Mouse (Mus musculus) heart, adult 2 months (tissue): ENCODE measurements around the gene Acot8. TPM values are rescaled to one million over a fixed set of nuclear protein-coding genes. Genes with fewer than 3 reads are reported as not detected.

Experiments used
- DNase-seq, 2 experiments: peaks; one replicate each; pipeline ENCODE4 v3.0.0; 2021
- H3K27ac ChIP-seq: fragments of 200-600 bp; 2 replicates; pipeline ENCODE4 v1.8.1; 2022
- H3K27me3 ChIP-seq: fragments of 200-500 bp; 2 replicates; pipeline ENCODE4 v1.6.1; 2012; ENCODE audit warnings: mild to moderate bottlenecking, low read length, inconsistent platforms, mixed read lengths; ENCODE audit not compliant: control insufficient read depth, insufficient read depth
- H3K36me3 ChIP-seq: fragments of 200-500 bp; 2 replicates; pipeline ENCODE4 v1.6.1; 2012; ENCODE audit warnings: low read length, inconsistent platforms; ENCODE audit not compliant: control insufficient read depth, insufficient read depth
- H3K4me1 ChIP-seq: fragments of 200-500 bp; 2 replicates; pipeline ENCODE4 v1.6.1; 2011; ENCODE audit warnings: low read length; ENCODE audit not compliant: control insufficient read depth, insufficient read depth
- H3K4me3 ChIP-seq: fragments of 200-600 bp; 2 replicates; pipeline ENCODE4 v1.8.1; 2022
- H3K79me2 ChIP-seq: fragments of 200-500 bp; replicated peaks from 2 replicates; pipeline ENCODE4 v1.6.1; 2012; ENCODE audit warnings: mild to moderate bottlenecking, inconsistent platforms, low read length, moderate library complexity, mixed read lengths; ENCODE audit not compliant: control insufficient read depth, insufficient read depth
- H3K9ac ChIP-seq: fragments of 200-500 bp; 2 replicates; pipeline ENCODE4 v1.6.1; 2012; ENCODE audit warnings: low read depth, mild to moderate bottlenecking, control low read depth, inconsistent platforms, low read length, mixed read lengths
- CTCF ChIP-seq: fragments of 200-600 bp; IDR thresholded peaks from 2 replicates; pipeline ENCODE4 v1.8.1; 2022; ENCODE audit warnings: antibody characterized with exemption, mild to moderate bottlenecking, moderate library complexity
- EP300 ChIP-seq: fragments of 200-500 bp; IDR thresholded peaks from 2 replicates; pipeline ENCODE4 v1.6.1; 2011; ENCODE audit warnings: low read depth, low read length, control low read depth; ENCODE audit not compliant: insufficient read depth
- POLR2A ChIP-seq: fragments of 200-500 bp; IDR thresholded peaks from 2 replicates; pipeline ENCODE4 v1.6.1; 2011; ENCODE audit warnings: mild to moderate bottlenecking, low read depth, low read length, control low read depth; ENCODE audit not compliant: insufficient read depth
- WGBS: fragments of 180-500 bp; shearing (Covaris S2); methylation state at CpG from one replicate; pipeline ENCODE4 v1.1.7; 2018; 5-methylcytosine and 5-hydroxymethylcytosine counted together
- intact Hi-C: fragments of 180-260 bp; cut with DNase I; formaldehyde crosslinking; loops from one replicate; pipeline ENCODE4 v1.15.1; 2025
- polyA plus RNA-seq: library from polyadenylated mRNA; depleted of rRNA; stranded (reverse); fragments of >200 nt; gene quantifications from 2 replicates; pipeline ENCODE4 v1.2.3, GENCODE M21; 2012
- total RNA-seq, 2 experiments: library from RNA; stranded (reverse); gene quantifications; 2 replicates each; pipeline ENCODE4 v1.2.3; 2021

The Acot8 gene
- total and polyA plus RNA-seq, 3 experiments: 13.3 to 19.1 (median 14.0) TPM

GRCm38 (mm10) chr2:164777246-164778014, 27.3 kb downstream of the Acot8 start:
- H3K27ac ChIP-seq: no peak overlapping the region
- H3K4me1 ChIP-seq: no peaks in the 10 kb centered on the region; the same call in 1 of the 2 replicates
- no peak for DNase-seq
- H3K79me2 ChIP-seq: no peaks in the 10 kb centered on the region
- 82% methylated on average over 30 of the region's 30 CpGs for WGBS
- H3K4me3 ChIP-seq: no peak overlapping the region
- intact Hi-C loops: no loop called here
- H3K27me3 ChIP-seq: no peaks in the 10 kb centered on the region
- TF ChIP-seq POLR2A (no peak), EP300 (no peak), CTCF (no peak)
- no peaks in the 10 kb centered on the region for H3K36me3 ChIP-seq
- no peak overlapping the region for H3K9ac ChIP-seq

- Histone ChIP-seq H3K4me1 (no peaks in the 10 kb centered on the region; the same call in 1 of the 2 replicates), H3K9ac (no peak overlapping the region), H3K79me2 (no peaks in the 10 kb centered on the region), H3K36me3 (no peaks in the 10 kb centered on the region), H3K27ac (no peak overlapping the region), H3K27me3 (no peaks in the 10 kb centered on the region), H3K4me3 (no peak overlapping the region)
- intact Hi-C loops: no loop called here
- WGBS: 69% methylated on average over 17 of the region's 17 CpGs
- no peak for TF ChIP-seq EP300
- no peak for TF ChIP-seq CTCF
- TF ChIP-seq POLR2A: no peak
- no peak for DNase-seq
These were observed 27.9 kb downstream of the Acot8 start for GRCm38 (mm10) chr2:164776801-164777200.

DNA sequence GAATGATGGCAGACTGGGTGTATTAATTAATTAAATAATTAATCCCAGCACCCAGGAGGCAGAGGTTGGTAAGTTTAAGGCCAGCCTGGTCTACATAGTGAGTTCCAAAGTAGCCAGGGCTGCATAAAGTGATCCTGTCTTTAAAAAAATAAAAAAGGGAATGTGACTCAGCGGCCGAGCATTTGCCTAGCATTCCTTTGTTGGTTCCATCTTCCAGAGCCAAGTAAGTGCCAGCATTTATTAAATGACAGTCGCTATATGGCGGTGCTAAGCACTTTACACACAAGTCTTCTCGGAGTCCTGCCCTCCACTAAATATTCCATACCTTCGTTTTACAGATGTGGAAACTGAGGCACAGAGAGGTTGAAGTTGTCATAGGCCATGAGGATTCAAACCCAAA, 28.6 kb downstream of the Acot8 start:
- no peaks in the 10 kb centered on the region for H3K79me2 ChIP-seq
- no peak overlapping the region for H3K9ac ChIP-seq
- no peaks in the 10 kb centered on the region; the same call in 1 of the 2 replicates for H3K4me1 ChIP-seq
- intact Hi-C loops: no loop called here
- no peak overlapping the region for H3K27ac ChIP-seq
- no peak for TF ChIP-seq EP300
- no peak for TF ChIP-seq CTCF
- TF ChIP-seq POLR2A: no peak
- no peak for DNase-seq
- H3K36me3 ChIP-seq: no peaks in the 10 kb centered on the region
- WGBS: 78% methylated on average over 6 of the region's 6 CpGs
- H3K4me3 ChIP-seq: no peak overlapping the region
- H3K27me3 ChIP-seq: no peaks in the 10 kb centered on the region

DNA sequence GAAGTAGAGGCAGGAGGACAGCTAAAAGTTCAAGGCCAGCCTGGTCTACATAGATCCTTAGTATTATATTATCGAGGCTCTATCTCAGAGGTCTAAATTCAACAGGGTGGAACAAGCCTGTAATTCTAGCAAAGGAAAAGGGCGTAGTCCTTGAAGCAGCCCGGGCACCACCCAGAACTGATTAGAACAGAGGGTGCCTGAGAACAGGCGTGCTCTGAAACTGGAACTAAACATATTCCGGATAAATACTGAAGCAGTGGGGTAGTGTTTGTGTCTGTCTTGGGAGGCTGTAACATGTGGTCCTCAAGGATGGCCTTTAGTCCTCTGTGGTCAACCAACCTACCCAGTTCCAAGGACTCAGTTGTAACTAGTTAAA, 30.7 kb downstream of the Acot8 start:
- WGBS: 52% methylated on average over 5 of the region's 5 CpGs
- Histone ChIP-seq H3K27me3 (no peaks in the 10 kb centered on the region), H3K4me1 (no peaks in the 10 kb centered on the region; the same call in 1 of the 2 replicates), H3K4me3 (no peak overlapping the region), H3K27ac (no peak overlapping the region), H3K9ac (no peak overlapping the region), H3K36me3 (no peaks in the 10 kb centered on the region), H3K79me2 (no peaks in the 10 kb centered on the region)
- intact Hi-C loops: no loop called here
- no peak for DNase-seq
- TF ChIP-seq POLR2A (no peak), CTCF (no peak), EP300 (no peak)

DNA sequence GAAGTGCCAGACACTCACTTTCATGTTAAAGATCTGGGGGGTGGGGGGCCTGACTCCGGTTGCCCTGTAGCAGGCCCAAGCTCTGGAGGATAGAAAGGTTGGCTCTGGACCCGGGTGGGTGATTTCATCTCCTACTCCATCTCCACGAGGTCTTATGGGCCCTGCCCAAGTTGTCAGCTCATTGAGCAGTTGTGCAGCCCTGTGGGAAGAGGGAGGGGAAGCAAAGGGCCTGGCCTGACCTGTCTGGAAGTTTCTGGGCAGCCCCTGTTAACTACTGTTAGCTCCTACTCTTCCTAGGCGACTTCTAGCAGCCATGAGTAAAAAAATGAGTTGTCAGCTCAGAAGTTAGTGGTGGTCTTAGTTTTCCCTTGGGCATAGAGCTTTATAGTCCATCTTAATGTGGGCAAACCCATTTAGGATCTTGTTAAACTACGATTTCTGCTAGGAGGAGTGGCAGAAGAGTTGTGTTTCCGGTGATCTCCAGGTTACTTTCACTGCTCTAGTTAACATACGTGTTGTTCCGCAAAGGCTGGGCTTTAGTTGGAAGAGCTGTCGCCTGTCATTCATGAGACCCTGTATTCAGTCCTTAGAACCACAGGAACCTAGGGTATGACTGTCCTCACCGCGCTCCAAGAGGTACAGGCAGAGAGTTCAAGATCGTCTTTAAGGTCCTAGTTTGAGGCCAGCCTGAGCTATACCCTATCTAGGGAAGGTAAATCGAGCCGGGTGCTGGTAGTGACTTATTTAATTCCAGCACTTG, 31.3 kb downstream of the Acot8 start:
- H3K9ac ChIP-seq: no peak overlapping the region
- no peaks in the 10 kb centered on the region for H3K36me3 ChIP-seq
- no peak overlapping the region for H3K4me3 ChIP-seq
- H3K4me1 ChIP-seq: no peaks in the 10 kb centered on the region
- no peaks in the 10 kb centered on the region for H3K79me2 ChIP-seq
- no peaks in the 10 kb centered on the region for H3K27me3 ChIP-seq
- WGBS: 79% methylated on average over 14 of the region's 14 CpGs
- intact Hi-C loops: no loop called here
- TF ChIP-seq CTCF: no peak
- TF ChIP-seq POLR2A: no peak
- no peak for TF ChIP-seq EP300
- DNase-seq: no peak
- no peak overlapping the region for H3K27ac ChIP-seq

- Histone ChIP-seq H3K27ac (no peak overlapping the region), H3K36me3 (no peaks in the 10 kb centered on the region), H3K79me2 (no peaks in the 10 kb centered on the region), H3K4me1 (no peaks in the 10 kb centered on the region), H3K9ac (no peak overlapping the region), H3K27me3 (no peaks in the 10 kb centered on the region), H3K4me3 (no peak overlapping the region)
- TF ChIP-seq POLR2A: no peak
- TF ChIP-seq CTCF: no peak
- no peak for TF ChIP-seq EP300
- no peak for DNase-seq
- WGBS: 46% methylated on average over 8 of the region's 8 CpGs
- intact Hi-C loops: loop anchor here (2.0 kb wide), 1 partner anchor 24 kb away; no protein-coding TSS in a partner anchor
These were observed 33.6 kb downstream of the Acot8 start for GRCm38 (mm10) chr2:164771123-164771522.
